Mouse (Mus musculus) heart, adult 9 months (tissue): ENCODE measurements around the gene Cers6.

ENCODE experiments used
- DNase-seq, 2 experiments: peaks; one replicate each; pipeline ENCODE4 v3.0.0; 2022; ENCODE audit warnings: low spot score in 2 of 2

Cers6 gene

DNA sequence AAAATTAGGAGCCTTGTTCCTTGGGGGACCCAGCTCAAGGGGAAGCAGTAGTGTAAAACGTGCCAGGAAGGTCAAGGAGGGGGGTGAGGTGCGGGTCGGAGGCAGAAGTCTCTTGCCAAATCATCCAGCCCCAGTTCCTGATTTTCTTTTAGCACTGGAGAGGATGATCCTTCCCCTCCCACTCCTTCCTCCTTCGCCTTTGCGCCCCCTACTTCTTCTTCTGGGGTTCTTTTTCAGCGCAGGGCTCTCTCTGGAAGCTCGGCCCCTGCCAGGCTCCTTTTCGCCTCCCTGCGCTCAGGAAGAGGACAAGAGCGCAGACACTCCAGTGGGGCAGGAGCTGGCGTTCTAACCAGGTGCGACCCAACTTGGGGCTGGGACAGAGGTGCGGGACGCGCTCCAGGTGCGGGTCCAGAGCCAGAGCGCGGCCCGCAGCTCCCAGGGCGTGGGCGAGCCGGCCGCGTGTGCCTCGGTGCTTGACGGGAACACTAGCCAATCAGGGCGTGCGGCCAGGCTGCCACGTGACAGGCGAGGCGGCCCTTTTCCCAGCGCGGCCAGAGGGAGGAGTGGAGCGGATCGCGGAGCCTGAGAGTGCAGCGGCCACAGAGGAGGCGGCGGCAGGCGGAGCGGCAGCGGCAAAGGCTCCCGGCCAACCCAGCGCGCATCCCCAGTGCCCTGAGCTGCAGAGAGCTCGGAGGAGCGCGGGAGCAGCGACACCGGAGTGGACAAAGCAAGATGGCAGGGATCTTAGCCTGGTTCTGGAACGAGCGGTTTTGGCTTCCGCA is at the start of gene Cers6:
Gene Cers6 (plus strand): TSS at position 538 of the 782 bp plus-strand sequence.
- peak; percentile 92 to 96 for DNase-seq

DNA sequence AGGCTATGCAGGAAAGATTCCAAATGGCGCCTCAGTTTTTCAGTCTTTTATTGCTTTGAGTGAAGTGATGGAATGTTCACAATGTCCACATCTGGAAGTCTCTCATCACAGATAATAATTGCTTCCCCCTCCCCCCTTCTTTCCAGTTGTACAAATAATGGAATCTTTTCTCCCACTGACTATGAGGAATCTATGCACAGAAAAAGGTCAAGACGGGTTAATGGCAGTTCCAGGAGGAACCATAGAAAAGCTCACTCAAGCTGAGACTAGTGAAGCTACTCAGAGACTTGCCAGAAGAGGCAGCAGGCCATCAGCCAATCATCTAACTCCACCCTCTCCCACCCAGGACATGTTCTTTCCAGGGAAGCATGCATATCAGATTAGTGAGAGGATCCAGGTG is 46.8 kb upstream of the Cers6 start:
- DNase-seq, result no peak

DNA sequence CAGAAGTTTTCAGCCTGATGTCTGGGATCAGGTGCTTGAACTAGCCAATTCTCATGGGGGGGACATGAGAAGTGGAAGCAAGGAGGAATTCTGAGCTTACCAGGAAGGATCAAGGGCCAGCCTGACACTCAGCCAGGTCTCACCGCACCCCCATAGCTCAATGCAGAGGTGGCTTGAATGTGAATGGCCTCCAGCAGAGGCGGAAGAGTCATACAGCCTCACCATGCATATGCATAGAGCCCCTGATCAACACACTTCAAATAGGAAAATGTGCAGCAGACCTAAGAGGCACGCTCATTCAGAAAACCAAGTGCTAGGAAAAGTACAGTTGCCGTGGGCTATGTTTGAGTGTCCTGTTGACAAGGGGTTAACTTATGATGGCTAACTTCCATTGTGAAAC is 42.2 kb upstream of the Cers6 start:
- no peak for DNase-seq

DNA sequence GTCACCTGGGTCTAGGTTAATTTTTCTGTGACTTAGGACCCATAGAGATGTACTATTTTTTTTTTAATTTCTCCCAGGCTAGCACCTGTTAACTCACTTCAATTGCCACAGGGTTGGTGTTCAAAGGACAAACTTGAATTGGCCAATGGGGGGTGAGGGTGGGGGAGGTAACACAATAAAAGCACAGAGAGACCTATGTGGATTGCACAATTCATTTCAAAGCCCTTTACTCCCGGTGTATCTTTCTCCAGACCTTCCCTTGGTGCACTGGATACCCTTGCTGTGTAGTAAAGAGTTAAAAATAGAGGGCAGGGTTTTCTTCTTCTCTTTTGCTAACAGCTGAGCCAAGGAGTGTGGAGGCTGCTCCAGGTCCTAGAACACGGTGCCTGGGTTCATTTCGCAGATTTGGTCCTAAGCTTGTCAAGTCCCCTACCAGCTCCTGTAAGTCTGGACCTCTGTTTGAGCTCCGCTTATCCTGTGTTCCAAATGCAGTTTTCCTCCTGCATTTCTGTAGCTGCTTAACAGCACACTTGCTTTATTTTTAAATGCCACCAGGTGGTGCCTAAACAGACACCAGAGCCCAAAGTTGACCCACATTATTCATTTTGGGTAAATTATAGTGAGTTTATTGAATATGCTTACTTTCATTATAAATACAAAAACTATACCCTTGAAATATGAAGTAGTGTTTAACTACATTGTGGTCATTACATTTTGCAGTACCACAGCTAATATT is 38.9 kb upstream of the Cers6 start:
- no peak for DNase-seq

DNA sequence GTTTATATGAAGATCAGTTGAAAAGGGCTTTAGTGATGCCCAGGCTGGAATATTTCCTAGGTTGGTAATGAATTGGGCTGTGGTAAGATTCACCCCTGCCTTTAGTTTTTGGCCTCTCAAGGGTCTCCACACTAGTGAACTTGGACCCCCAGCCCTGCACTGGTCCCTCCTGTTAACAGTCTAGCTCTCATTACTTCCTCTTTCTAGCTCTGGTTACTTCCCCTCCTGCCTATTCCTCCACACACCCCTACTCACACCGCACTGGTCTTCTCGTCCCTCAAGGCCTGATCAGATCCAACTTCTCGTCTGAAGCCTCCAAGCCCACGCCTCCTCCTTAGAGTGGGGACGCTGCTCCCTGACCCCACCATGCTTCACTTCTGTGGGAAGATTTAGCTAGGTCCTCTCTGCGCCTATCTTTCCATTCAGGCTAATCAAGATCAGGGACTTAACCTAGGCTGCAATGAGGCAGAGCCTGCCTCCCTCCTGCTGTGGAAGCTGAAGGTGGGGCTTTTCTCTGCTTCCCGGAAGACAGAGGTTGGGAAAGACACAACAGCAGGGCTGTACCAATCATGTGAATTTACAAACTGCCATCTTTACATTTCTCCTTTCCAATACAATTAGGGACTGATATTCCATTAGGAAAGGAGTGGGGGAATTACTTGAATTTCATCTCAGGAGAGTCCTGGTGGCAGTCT is 35.8 kb upstream of the Cers6 start:
- DNase-seq, result no peak

DNA sequence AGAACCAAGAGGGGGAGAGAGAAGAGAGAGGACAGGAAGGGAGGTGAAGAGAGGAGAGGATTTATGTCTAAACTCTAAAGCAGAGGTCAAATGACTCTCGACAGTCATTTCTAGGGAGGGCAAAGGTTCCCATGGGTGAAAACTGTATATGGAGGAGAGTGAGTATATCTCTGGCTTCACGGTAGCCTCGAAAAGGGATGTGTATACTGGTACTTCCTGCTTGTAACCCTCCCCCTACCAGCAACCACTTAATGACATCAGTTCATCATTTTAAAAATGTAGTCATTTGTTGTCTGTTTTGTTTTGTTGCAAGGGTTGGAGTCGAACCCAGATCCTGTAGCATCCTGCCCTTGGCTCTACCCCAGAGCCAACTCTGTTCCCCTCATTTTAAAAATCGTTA is 17.9 kb upstream of the Cers6 start:
- no peak for DNase-seq

DNA sequence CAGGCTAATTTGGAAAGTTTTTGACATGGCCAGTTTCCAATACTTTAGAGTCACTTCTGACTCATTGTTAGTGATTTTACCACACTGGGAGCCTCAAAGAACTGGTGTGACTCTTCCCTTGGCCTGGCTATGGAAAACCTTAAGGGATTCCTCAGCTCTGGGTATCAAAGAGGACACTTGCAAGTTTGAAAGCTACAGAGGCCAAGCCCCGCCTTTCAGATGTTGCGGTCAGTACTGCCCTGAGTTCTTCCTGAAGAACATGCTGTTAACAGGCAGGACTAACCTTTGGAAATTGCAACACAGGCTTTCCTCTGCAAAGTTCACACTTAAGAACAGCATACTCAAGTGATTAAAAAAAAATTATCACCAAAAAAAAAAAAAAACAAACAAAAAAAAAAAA is 16.7 kb upstream of the Cers6 start:
- DNase-seq, result no peak

DNA sequence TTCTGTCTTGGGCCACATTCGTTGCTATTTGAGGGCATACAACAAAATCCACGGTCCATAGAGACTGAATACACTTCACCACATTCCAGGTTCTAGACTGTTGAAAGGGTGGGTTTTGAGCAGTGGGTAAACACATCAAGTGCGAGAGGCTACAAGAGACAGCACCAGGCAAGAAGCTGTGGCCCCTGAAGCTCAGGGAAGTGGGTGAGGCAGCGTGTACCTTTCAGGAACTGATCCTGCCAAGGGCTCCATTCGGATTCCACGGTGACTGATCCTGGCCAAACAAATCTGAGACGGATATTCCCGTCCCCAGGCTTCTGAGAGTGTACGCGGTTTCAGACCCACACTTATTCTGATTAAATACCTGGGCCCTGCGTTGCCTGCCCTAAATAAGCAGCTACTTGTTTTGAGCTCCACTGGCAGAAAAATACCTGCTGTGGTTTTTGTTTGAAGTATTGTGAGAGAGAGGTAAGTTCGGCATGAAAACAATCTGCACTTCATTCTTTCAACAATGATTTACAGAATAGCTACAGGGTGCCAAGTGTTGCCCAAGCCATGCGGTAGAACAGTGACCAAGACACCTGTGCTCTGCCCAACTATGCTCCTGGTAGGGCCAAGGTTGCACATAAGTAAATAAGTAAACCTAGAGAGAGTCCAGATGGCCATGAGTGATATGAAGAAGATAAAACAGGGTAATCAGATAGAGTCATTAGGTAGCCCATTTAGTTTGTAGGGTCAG is 16.1 kb upstream of the Cers6 start:
- no peak for DNase-seq

DNA sequence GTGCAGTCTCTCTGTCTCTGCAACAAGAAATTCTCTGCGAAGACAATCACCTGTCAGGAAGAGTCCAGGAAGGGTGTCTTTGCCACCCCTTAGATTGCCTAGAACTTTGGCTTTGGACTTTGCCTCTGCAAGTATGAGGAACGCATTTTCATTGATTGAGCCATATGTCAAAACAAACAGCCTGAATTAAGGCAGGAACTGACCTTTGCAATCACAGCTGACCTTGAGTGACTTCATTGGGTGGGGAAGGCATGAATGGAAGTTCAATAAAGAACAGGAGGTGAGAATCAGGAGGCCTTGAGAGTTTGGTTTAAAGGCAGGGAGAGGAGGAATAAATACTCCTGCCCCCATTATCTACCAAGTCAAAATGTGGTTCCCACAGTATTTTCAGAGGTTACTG is 850 bp upstream of the Cers6 start:
- DNase-seq, result no peak

DNA sequence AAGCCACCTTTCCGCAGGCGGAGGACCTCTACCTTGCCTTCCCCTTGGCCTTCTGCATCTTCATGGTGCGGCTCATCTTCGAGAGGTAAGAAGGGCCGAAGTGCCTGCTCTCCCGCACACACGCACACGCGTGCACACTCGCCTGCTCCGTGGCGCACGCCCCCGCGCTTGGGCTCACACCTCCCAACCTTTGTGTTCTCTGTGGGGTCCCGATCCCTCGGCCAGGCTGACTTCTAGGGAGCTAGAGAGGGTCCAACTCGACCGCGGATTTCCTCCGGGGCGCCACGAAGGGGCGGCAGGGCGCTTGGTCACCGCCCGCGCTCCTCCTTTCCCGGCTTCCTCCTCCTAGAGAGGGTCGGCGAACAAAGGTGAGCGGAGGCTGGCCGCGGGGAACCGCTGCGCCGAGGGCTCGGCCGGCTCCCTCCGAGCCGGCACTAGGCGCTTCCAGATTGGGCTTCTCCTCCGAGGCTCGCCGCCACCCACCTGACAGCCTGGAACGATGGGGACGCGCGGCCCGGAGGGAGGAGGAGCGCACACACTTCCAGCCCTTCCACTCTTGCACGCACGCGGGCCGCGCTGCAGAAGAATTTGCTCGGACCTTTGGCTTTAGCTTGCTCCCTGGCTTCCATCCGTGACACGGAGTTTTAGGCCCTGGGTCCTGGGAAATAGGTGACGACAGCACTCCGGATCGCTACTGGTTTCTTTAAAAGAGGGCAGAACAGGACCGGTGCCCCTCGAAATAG is 651 bp downstream of the Cers6 start:
- DNase-seq, result peak; percentile 14 to 31

DNA sequence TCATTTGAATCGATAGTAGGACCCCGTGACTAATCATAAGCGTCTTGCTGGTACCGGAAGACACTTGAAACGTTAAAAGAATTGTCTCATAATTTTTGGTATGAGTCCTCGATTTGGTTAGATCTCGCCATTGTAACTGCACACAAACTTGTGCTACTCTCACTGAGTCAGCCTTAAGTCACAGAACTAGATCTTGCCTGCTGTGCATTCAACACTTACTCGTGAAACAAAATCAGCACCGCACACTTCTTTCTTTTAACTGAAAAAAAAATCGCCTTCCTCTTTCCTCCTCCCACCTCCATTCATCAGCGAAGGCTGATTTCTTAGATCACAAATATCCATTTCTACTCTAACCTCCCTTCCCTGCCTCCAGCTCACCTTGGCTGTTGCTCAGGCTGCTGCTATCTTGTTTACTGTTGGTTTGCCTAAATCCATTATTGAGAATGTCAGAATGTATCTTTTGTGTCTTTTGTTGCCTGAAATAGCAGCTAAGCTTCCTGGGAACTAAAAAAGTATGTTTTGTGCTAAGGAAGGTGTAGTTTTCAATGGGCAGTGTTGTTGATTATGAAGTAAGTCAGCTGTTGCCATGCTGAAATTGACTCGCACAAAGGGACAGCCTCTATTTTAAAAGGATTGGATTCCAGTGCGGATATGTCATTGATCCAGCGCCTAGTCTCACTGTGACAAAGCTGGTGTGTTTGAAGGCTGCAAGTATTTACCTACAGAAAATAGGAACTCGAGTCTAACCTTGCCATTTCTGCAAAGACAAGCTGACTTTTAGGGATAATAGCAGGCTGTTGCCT is 1.4 kb downstream of the Cers6 start:
- no peak for DNase-seq

DNA sequence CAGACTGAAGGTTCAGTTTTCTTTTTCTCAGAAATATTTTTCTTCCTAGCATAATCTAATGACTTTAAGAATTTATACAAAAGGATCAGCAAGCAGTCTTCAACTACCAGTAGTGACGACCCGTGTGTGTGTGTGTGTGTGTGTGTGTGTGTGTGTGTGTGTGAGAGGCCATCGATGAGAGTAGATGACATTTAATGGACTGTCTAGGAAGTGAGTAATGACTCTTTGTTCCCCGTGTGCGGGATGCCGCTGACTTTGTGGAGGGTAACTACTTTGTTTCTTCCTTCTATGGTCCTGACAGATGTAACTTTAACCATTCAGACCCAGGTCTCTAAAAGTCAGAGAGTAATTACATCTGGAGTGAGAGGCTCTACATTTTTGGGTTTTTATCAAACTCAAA is 2.3 kb downstream of the Cers6 start:
- DNase-seq, result no peak

DNA sequence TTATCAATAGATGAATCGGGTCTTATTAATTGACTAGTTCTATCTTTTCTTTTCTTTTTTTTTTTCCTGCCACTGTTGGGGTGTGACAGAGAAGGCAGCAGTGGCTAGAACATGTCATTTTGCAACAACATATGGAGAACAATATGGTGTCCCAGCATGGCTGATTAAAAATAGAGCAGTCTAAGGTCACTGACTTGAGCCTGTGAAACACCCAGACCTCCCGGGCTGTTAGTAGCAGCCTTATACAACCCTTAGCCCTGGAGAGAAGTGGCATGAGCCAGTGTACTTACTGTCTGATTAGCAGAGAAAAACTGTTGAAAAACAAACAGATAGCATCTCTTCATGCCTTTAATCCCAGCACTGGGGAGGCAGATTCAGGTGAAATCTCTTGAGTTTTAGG is 3.1 kb downstream of the Cers6 start:
- no peak for DNase-seq

DNA sequence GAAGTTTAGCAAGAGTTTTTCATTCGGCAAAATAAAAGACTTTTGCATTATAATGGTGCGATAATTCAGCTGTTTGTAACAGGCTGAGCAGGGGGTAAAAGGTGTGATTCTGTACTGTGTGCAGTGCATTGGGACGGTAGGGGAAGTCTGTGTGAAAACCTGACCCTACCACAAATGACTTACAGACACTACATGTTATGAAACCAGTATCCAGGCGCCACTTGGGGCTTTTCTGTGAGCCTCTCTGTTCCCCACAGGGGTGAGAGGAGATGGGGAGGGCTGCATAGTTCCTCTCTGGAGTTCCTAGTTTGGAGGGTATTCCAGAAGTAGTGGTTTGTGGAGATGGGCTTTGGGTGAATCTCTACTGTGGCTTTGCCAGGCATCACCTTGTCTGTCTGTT is 5.9 kb downstream of the Cers6 start:
- no peak for DNase-seq

DNA sequence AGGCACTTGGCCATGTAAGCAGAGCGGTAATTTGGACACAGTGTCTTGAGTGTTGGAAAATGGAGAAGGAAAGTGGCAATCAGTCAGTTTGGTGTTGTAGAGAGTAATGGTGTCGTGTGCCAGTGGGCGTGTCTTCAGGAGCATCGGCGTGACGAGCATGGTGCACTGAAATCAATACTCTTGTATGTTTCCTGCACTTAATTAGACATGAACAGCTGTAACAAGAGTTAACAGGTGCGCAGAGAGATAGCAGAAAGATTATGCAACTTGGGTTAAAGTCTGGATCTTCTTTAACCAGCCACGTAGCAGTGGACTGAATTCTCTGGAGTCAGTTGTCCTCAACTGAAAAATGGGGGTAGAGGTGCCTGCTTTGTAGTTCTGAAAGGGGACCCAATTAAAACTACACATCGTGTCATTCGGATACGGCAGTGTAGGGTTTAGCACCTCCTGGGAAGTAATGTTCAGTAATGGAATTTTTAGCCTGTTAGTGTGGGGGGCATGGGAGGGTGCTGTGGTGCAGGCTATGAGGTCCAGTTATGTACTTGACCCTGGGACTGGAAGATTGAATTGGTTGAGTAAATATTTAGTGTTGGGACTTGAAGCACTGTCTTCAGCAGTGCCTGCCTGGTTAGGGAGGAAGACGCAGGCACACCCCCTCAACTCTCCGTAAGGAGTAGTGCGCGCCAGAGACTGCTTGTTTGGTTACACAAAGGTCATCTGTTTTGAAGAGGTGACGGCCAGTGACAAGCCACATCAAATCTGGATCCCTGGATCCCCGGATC is 9.9 kb downstream of the Cers6 start:
- DNase-seq, result no peak

DNA sequence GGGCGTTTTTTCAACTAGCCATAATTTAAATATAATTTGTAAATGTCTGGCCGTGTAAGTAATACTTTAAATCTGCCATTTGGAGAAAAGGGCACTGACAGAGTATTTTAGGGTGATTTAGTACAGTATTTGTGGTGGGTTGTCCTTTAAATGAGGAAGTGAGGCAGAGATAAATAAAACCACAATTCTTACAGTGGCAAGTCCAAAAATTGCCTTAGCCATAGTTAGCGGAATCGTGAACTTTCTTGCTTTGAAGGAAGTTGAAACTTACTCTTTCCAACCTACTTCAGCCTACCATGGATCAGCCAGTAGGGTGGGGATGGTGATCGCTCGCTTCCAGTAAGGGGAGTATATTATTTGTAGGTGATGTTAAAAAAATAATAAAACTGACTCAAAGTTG is 11.8 kb downstream of the Cers6 start:
- DNase-seq, result peak in 1 of 2 experiments; percentile 19

DNA sequence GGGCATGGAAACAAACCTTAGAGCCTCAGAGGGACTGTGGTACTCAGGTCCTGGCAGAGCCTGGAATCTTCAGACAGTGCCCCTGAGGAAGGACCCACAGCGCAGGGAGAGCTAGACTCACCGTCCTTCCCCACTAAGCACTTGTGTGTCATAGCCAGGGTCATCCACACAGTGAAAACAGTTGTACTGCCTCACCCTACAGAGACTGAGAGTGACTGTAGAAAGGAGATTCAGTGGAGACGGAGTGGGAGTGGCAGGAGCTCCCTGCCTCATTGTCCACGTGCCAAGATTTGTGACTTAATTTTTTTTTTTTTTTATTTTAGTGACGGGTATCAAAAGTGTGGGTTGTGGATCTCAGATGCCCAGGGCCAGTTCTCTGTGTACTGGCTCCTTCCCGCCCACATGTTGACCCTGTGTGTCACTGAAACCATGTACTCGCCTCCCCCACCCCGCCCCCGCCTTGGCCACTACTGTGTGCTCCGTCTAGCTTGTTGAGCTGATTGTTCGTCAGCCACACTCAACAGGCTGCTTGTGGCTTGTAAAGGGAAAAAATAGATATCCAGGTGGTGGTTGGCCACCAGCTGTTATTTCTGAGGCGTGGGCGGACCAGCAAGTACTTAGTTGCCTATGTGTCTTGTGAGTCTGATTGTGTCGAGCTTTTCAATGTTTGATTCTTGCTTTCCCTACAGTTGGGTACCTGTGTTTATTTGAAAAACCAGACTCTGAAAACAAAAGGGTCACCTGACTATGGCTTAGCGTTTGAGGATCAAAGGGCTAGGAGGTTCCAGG is 12.6 kb downstream of the Cers6 start:
- no peak for DNase-seq

DNA sequence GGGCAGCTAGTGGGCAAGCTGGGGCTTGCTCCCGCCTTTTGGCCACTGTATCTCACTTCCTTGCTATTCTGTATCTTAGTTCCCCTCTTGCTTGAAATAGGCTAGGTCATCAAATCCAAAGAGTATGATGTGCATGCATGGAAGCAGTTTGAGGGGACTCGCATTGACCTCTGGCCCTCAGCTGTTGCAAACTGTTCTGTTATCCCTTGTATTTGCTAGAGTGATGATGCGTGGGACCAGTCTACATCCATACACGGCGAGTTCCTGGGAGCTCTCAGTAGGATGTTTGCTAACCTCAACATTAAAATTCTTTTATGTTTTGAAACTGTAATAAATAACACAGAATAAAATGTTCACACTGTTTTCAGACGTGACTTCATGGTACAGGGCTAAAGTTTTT is 13.3 kb downstream of the Cers6 start:
- DNase-seq, result peak in 1 of 2 experiments; percentile 9
